Mouse (Mus musculus): Measurements from ENCODE around the gene Immp2l.

The Immp2l gene

GRCm38 (mm10) chr12:41322018-41322417 lies 298.1 kb downstream of the Immp2l start:
- DNase-seq: no peak

GRCm38 (mm10) chr12:41324418-41324817 lies 300.5 kb downstream of the Immp2l start:
- no peak for DNase-seq

GRCm38 (mm10) chr12:41325756-41326155 lies 301.9 kb downstream of the Immp2l start:
- DNase-seq: no peak

- no peak for DNase-seq
These were observed 307.2 kb downstream of the Immp2l start for GRCm38 (mm10) chr12:41330988-41331671.

- no peak for DNase-seq
These were observed 321.7 kb downstream of the Immp2l start for GRCm38 (mm10) chr12:41345621-41346020.

GRCm38 (mm10) chr12:41347494-41347893 lies 323.6 kb downstream of the Immp2l start:
- no peak for DNase-seq

GRCm38 (mm10) chr12:41349386-41349785 lies 325.5 kb downstream of the Immp2l start:
- no peak for DNase-seq

- DNase-seq: no peak
These were observed 325.9 kb downstream of the Immp2l start for GRCm38 (mm10) chr12:41349814-41350213.

- DNase-seq: no peak
These were observed 327.4 kb downstream of the Immp2l start for GRCm38 (mm10) chr12:41351275-41351674.

GRCm38 (mm10) chr12:41354857-41355256 lies 331.0 kb downstream of the Immp2l start:
- no peak for DNase-seq

GRCm38 (mm10) chr12:41356040-41356439 lies 332.1 kb downstream of the Immp2l start:
- no peak for DNase-seq

GRCm38 (mm10) chr12:41386685-41387084 lies 362.8 kb downstream of the Immp2l start:
- DNase-seq: no peak

GRCm38 (mm10) chr12:41394231-41394630 lies 370.3 kb downstream of the Immp2l start:
- DNase-seq: no peak

GRCm38 (mm10) chr12:41401136-41401535 lies 377.2 kb downstream of the Immp2l start:
- no peak for DNase-seq

- DNase-seq: no peak
These were observed 378.0 kb downstream of the Immp2l start for GRCm38 (mm10) chr12:41401923-41402322.

GRCm38 (mm10) chr12:41409431-41409830 lies 385.5 kb downstream of the Immp2l start:
- no peak for DNase-seq

GRCm38 (mm10) chr12:41416635-41417034 lies 392.7 kb downstream of the Immp2l start:
- no peak for DNase-seq

- DNase-seq: no peak
These were observed 393.2 kb downstream of the Immp2l start for GRCm38 (mm10) chr12:41417099-41417498.

- DNase-seq: no peak
These were observed 394.1 kb downstream of the Immp2l start for GRCm38 (mm10) chr12:41417961-41418360.

GRCm38 (mm10) chr12:41425101-41425679 lies 401.3 kb downstream of the Immp2l start:
- DNase-seq: no peak

GRCm38 (mm10) chr12:41427464-41427863 lies 403.6 kb downstream of the Immp2l start:
- DNase-seq: no peak

- no peak for DNase-seq
These were observed 404.9 kb downstream of the Immp2l start for GRCm38 (mm10) chr12:41428806-41429205.

- DNase-seq: no peak
These were observed 412.5 kb downstream of the Immp2l start for GRCm38 (mm10) chr12:41436206-41436985.

- DNase-seq: no peak
These were observed 414.6 kb downstream of the Immp2l start for GRCm38 (mm10) chr12:41438446-41438845.
